Mouse (Mus musculus) forebrain, embryonic 11.5 days (tissue): ENCODE results near the gene Sox12. TPM values are rescaled to one million over a fixed set of nuclear protein-coding genes. Genes with fewer than 3 reads are reported as not detected.
A peak's percentile ranks its signal among the peaks of the same experiment; 100 is the strongest.

Experiments
- ATAC-seq: fragments of 200-750 bp; cut with Nextera tagmentation; replicated peaks from 2 replicates; pipeline ENCODE4 v1.8.0; 2017; ENCODE audit warnings: moderate TSS enrichment; ENCODE audit not compliant: low FRiP score
- DNase-seq: peaks from one replicate; pipeline ENCODE4 v3.0.0-alpha.2; 2017; ENCODE audit warnings: low spot score
- H3K27ac ChIP-seq: fragments of 300-500 bp; sonication (generic); 2 replicates; pipeline ENCODE4 v1.5.1; 2014; ENCODE audit warnings: low read depth, low read length
- H3K27me3 ChIP-seq: fragments of 300-500 bp; sonication (generic); 2 replicates; pipeline ENCODE4 v1.6.1; 2014; ENCODE audit warnings: mild to moderate bottlenecking, low read length, mixed read lengths; ENCODE audit not compliant: control insufficient read depth, insufficient read depth
- H3K36me3 ChIP-seq: fragments of 300-500 bp; sonication (generic); 2 replicates; pipeline ENCODE4 v1.6.1; 2014; ENCODE audit warnings: mild to moderate bottlenecking, low read length, moderate library complexity, mixed read lengths; ENCODE audit not compliant: control insufficient read depth, insufficient read depth
- H3K4me1 ChIP-seq: fragments of 300-500 bp; sonication (generic); replicated peaks from 2 replicates; pipeline ENCODE4 v1.6.1; 2014; ENCODE audit warnings: low read length, mixed read lengths; ENCODE audit not compliant: control insufficient read depth, insufficient read depth
- H3K4me2 ChIP-seq: fragments of 300-500 bp; sonication (generic); 2 replicates; pipeline ENCODE4 v1.6.1; 2014; ENCODE audit warnings: low read depth, mild to moderate bottlenecking, low read length, moderate library complexity, mixed read lengths; ENCODE audit not compliant: severe bottlenecking
- H3K4me3 ChIP-seq: fragments of 300-500 bp; sonication (generic); 2 replicates; pipeline ENCODE4 v1.5.1; 2014; ENCODE audit warnings: low read depth, low read length
- H3K9ac ChIP-seq: fragments of 300-500 bp; sonication (generic); 2 replicates; pipeline ENCODE4 v1.6.1; 2014; ENCODE audit warnings: low read length
- H3K9me3 ChIP-seq: fragments of 300-500 bp; sonication (generic); 2 replicates; pipeline ENCODE4 v1.6.1; 2016; ENCODE audit warnings: low read length, mixed read lengths; ENCODE audit not compliant: control insufficient read depth
- WGBS: fragments of 180-500 bp; shearing (Covaris S2); extraction: QIAGEN DNeasy Blood & Tissue Kit; methylation state at CpG from one replicate; pipeline ENCODE4 v1.1.7; 2014; 5-methylcytosine and 5-hydroxymethylcytosine counted together
- polyA plus RNA-seq: library from polyadenylated mRNA; unstranded; fragments of >200 nt; fragmentation: Nextera tagmentation; extraction: Ambion mirVana; gene quantifications from 2 replicates; pipeline ENCODE4 v1.2.1, GENCODE M21; 2014

The Sox12 gene
- polyA plus RNA-seq, 1 experiment from 2014 or later, result 20.4 TPM

GRCm38 (mm10) chr2:152344909-152345308, 53.0 kb downstream of the Sox12 start:
- DNase-seq (no peak), ATAC-seq (no peak)
- WGBS, result 67% methylated on average over 5 of the region's 5 CpGs
- Histone ChIP-seq H3K9ac (no peak overlapping the region), H3K4me2 (no peak overlapping the region), H3K4me3 (no peak overlapping the region), H3K27ac (no peak overlapping the region), H3K9me3 (no peaks in the 10 kb centered on the region), H3K4me1 (0 out of 2 replicates have a peak, but pooled peaks cover 6% of the 10 kb centered on the region), H3K36me3 (no peaks in the 10 kb centered on the region), H3K27me3 (no peaks in the 10 kb centered on the region; the same call in none of the 2 replicates)

DNA sequence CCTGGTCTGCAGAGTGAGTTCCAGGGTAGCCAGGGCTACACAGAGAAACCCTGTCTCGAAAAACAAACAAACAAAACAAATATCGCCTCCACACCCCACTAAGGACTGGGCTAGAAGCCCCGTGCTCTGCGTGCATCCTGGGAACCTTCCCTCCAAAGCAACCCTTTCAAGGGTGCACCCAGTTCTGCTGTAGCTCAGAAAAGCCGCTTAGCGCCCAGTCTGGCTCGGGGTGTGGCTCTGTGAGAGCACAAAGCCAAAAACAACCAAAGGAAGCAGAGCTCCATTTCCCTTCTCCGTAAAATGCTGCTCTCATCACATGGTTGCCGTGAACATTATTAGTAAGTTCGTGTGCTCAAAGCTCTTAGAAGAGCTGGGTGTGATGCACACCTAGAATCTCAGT, 53.5 kb downstream of the Sox12 start:
- DNase-seq (peak; percentile 55), ATAC-seq (no peak)
- H3K4me3 ChIP-seq, result peak overlapping the region; percentile 50
- H3K4me1 ChIP-seq, result 0 out of 2 replicates have a peak, but pooled peaks cover 6% of the 10 kb centered on the region
- peak overlapping the region; percentile 95 for H3K4me2 ChIP-seq
- no peaks in the 10 kb centered on the region for H3K9me3 ChIP-seq
- WGBS, result 11% methylated on average over 10 of the region's 10 CpGs
- H3K27me3 ChIP-seq, result no peaks in the 10 kb centered on the region; the same call in none of the 2 replicates
- H3K36me3 ChIP-seq, result no peaks in the 10 kb centered on the region
- no peak overlapping the region for H3K27ac ChIP-seq
- H3K9ac ChIP-seq, result peak overlapping the region; percentile 61

Other genes with a start within 250 kb of the Sox12 start
- 72.2 and 73.6 TPM in 2 replicates for gene Csnk2a1, start 171.2 kb downstream of the Sox12 start, polyA plus RNA-seq
- 30.6 and 31.7 TPM in 2 replicates for gene Tbc1d20, start 104.2 kb downstream of the Sox12 start, polyA plus RNA-seq
- gene Rbck1, start 65.4 kb downstream of the Sox12 start, polyA plus RNA-seq, result 94.2 TPM in 2 replicates
- gene Trib3, start 54.0 kb downstream of the Sox12 start, polyA plus RNA-seq, result 1.3 and 2.1 TPM in 2 replicates
- 6.3 and 7.6 TPM in 2 replicates for gene Nrsn2, start 21.4 kb downstream of the Sox12 start, polyA plus RNA-seq
- gene Zcchc3, start 17.0 kb upstream of the Sox12 start, polyA plus RNA-seq, result 59.4 and 63.9 TPM in 2 replicates
- 0.41 and 0.79 TPM in 2 replicates for gene 6820408C15Rik, start 17.5 kb upstream of the Sox12 start, polyA plus RNA-seq
- not detected in 2 replicates for gene Defb23, start 66.6 kb upstream of the Sox12 start, polyA plus RNA-seq
- gene Defb20, start 79.0 kb upstream of the Sox12 start, polyA plus RNA-seq, result not detected in 2 replicates
- not detected in 2 replicates for gene Defb22, start 92.1 kb upstream of the Sox12 start, polyA plus RNA-seq
- not detected in 2 replicates for gene Defb26, start 113.6 kb upstream of the Sox12 start, polyA plus RNA-seq
- gene Defb28, start 120.2 kb upstream of the Sox12 start, polyA plus RNA-seq, result not detected in 2 replicates
- gene Defb29, start 142.0 kb upstream of the Sox12 start, polyA plus RNA-seq, result not detected in 2 replicates
- not detected in 2 replicates for gene Gm17416, start 171.3 kb upstream of the Sox12 start, polyA plus RNA-seq
- not detected in 2 replicates for gene Defb21, start 174.7 kb upstream of the Sox12 start, polyA plus RNA-seq
- not detected in 2 replicates for gene Defb19, start 182.2 kb upstream of the Sox12 start, polyA plus RNA-seq
- gene Defb45, start 201.3 kb upstream of the Sox12 start, polyA plus RNA-seq, result not detected in 2 replicates
- not detected in 2 replicates for gene Defb36, start 206.3 kb upstream of the Sox12 start, polyA plus RNA-seq
- not detected in 2 replicates for gene Defb25, start 225.0 kb upstream of the Sox12 start, polyA plus RNA-seq
- 0.21 and 0.32 TPM in 2 replicates for gene Rem1, start 228.9 kb upstream of the Sox12 start, polyA plus RNA-seq